Mouse (Mus musculus) induced T-regulatory cell, adult 2 months (primary cell): ENCODE measurements around the gene Slc6a5.

ENCODE experiments used
- DNase-seq: peaks from one replicate; pipeline ENCODE4 v3.0.0-alpha.2; 2012; ENCODE audit warnings: low read depth

Slc6a5 gene

GRCm38 (mm10) chr7:49909850-49910249, at the start of gene Slc6a5:
Gene Slc6a5 (plus strand): TSS chr7:49910146.
- DNase-seq, result no peak

- no peak for DNase-seq
These were observed 48.8 kb upstream of the Slc6a5 start for GRCm38 (mm10) chr7:49861196-49861595.

DNA sequence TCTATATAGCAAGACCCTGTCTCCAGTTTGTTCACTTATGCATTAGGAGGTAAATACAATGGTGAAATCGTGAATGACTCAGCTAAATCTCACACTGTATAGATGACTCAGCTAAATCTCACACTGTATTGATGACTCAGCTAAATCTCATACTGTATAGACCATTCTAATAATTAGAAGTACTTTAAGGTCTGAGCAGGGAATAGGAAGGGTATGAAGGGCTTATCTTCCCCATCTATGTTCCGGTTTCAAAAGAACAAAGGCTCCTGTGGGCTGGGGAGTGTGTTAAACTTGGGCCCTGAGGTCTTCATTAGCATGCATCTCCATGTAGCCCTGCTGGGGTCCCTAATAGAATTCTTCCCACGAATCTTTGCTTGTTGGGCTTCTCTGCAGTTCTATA, 46.2 kb upstream of the Slc6a5 start:
- DNase-seq, result no peak

DNA sequence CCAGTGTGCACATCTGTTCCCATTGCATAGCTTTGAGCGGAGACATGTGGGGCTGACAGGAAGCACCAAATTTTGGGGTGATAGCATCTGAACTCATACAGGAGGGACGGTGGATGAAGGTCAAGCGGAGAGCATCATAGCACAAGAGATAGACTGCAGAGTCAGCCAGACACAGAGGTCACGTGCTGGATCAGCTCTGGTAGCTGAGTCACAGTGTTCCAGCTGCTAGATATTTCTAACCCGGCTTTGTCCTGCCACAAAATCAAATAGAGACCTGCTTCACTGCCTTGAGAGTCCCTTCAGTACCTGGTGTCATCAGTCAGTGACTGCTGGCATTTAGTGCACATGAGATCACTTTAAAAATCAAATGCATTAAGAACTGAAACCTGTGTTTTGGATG, 40.3 kb upstream of the Slc6a5 start:
- no peak for DNase-seq

- DNase-seq, result no peak
These were observed 39.7 kb upstream of the Slc6a5 start for GRCm38 (mm10) chr7:49870276-49870675.

DNA sequence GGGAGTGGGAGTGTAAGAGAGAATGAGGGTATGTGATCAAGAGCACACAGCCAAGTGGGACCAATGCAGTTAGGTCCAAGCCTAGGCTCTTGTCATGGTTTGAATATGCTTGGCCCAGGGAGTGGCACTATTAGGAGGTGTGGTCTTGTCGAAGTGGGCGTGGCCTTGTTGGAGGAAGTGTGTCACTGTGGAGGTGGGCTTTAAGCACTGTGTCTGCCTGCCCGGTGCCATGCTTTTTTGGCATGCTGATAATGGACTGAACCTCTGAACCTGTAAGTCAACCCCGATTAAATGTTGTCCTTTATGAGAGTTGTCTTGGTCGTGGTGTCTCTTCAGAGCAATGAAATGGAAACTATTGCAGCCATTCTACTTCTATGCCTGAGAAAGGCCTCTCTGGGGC, 32.6 kb upstream of the Slc6a5 start:
- no peak for DNase-seq

GRCm38 (mm10) chr7:49879051-49879450, 30.9 kb upstream of the Slc6a5 start:
- no peak for DNase-seq

GRCm38 (mm10) chr7:49879998-49880707, 29.8 kb upstream of the Slc6a5 start:
- DNase-seq, result no peak

- no peak for DNase-seq
These were observed 27.7 kb upstream of the Slc6a5 start for GRCm38 (mm10) chr7:49882288-49882687.

GRCm38 (mm10) chr7:49882694-49883389, 27.1 kb upstream of the Slc6a5 start:
- DNase-seq, result no peak

DNA sequence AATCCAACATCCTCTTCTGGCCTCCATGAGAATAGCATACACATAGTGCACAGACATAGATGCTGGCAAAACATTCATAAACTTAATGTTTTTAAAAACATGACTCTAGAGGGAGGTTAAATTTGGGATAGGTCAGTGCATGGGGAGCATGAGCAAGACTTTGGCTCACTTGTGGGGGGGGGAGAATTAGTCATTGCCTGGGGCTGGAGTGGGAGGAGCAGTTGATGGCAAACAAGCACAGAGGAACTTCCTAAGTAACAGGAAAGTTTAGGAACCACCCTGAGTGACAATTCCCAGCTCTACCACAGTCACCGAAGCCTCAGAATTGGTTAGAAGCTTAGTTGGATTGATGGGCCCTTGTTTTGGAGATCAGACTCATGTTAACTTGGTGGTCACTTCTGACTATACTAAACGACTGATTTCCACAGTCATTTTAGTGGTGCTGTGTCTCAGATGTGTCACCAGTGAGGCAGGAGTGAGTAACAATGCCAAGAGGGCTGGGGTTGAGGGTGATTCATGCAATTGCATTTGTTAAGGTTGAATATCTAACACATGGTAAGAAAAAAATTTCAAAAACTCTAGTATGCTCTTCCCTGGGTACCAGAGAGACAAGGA, 22.1 kb upstream of the Slc6a5 start:
- DNase-seq, result no peak

- no peak for DNase-seq
These were observed 15.2 kb upstream of the Slc6a5 start for GRCm38 (mm10) chr7:49894786-49895185.

GRCm38 (mm10) chr7:49895296-49895695, 14.7 kb upstream of the Slc6a5 start:
- DNase-seq, result no peak

GRCm38 (mm10) chr7:49902003-49902552, 7.9 kb upstream of the Slc6a5 start:
- no peak for DNase-seq

GRCm38 (mm10) chr7:49907191-49908171, 2.5 kb upstream of the Slc6a5 start:
- no peak for DNase-seq

DNA sequence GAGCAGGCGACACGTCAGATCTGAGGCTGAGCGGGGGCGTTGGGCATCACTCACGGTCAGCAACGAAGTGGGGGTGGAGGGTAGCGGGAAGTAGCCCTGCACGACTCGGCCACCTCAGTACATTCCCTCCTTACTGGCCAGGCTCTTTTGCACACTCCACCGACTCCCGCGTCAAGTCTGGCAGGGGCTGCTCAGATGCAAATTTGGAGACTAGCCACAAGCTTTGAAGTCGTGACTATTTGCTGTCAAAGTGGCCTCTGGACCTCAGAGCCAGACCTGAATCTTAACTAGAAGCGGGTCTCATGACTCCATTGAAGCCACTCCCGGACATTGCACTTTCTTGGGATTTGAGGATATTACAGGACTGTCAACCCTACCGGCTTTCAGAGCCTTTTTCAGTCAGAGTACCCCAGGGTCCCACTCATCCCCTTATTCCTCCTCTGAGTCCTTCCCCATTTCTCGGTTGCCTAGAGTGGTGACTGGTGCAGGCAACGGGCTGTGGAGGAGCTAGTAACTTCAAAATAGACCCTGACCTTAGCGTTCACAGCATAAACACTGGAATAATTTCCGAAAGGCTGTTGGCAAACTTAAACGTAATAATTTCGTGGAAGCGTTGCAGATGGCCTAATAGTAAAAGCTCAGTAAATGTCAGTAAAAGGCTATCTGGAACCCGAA, 1.6 kb upstream of the Slc6a5 start:
- DNase-seq, result no peak

DNA sequence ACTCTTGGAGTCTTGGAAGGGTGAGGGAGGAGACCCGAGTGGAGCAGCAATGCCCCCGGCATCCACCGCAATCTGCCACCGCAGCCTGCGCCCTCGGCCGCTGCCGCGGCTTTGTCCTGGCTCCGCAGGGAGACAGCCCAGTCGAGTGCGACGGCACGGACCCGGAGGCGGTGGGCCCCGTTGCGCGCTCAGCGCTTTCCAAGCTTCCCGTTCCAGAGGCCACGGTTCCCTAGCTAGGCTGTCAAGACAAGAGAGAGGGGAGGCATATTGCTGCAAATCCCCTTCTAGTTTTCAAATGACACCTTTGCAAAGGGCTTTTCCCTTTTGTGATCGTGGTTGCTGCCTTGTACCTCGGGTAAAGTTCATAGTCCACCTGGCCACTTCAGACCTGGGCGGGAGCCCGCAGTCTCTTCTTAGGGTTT, 945 bp upstream of the Slc6a5 start:
- no peak for DNase-seq

GRCm38 (mm10) chr7:49910361-49910760, 415 bp downstream of the Slc6a5 start:
- peak; percentile 28 for DNase-seq

DNA sequence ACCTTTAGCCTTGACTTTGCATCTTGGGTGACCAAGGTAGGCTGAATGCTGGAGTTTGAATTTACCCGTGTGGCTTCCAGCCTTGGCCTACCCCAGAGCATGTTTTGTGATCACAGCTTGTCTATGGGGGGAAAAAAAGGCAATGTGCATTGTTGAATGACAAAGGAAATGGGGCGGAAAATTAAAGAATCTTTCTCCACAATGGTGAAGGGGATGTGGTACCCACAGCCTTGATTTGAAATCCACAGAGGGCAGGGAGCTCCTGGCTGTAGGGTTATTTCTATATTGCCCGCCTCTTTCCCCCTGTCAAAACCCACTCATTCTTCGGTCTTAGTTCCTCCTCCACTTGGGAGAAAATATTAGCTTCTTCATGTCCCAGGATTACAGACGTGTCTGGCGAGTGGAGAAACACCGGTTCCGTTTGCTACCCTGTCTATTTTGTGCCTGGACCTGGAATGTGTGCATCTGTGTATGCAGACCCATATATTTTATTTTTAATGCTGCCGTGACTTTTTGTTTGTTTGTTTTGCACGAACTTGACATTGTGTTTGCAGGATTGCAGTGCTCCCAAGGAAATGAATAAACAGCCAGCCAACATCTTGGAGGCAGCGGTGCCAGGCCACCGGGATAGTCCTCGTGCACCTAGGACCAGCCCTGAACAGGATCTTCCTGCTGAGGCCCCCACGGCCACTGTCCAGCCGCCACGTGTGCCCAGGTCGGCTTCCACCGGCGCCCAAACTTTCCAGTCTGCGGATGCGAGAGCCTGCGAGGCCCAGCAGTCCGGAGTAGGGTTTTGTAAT, 1.4 kb downstream of the Slc6a5 start:
- no peak for DNase-seq

GRCm38 (mm10) chr7:49911947-49912262, 2.0 kb downstream of the Slc6a5 start:
- no peak for DNase-seq
